Mouse (Mus musculus) cortical plate, adult 2 months (tissue): ENCODE data around the gene Nkx1-2.

Experiments used
- CTCF ChIP-seq: fragments of 200-500 bp; IDR thresholded peaks from 2 replicates; pipeline ENCODE4 v1.5.1; 2011; ENCODE audit warnings: mild to moderate bottlenecking, control low read depth, low read length; ENCODE audit not compliant: insufficient read depth; ENCODE audit errors: extremely low read depth
- POLR2A ChIP-seq: fragments of 200-500 bp; IDR thresholded peaks from 2 replicates; pipeline ENCODE4 v1.6.1; 2011; ENCODE audit warnings: mild to moderate bottlenecking, low read length, control low read depth; ENCODE audit not compliant: insufficient read depth; ENCODE audit errors: extremely low read depth

- no peak for TF ChIP-seq POLR2A
- TF ChIP-seq CTCF = no peak
These were observed 24.7 kb upstream of the Nkx1-2 start for GRCm38 (mm10) chr7:132624161-132624560.
